Mouse (Mus musculus) heart, postnatal 4 days (tissue): ENCODE measurements around the gene Tmem135. TPM values are rescaled to one million over a fixed set of nuclear protein-coding genes. Genes with fewer than 3 reads are reported as not detected.

Experiments used
- DNase-seq: peaks from one replicate; pipeline ENCODE4 v3.0.0; 2021
- total RNA-seq, 2 experiments: library from RNA; stranded (reverse); gene quantifications; 2 replicates each; pipeline ENCODE4 v1.2.3; 2021

Tmem135 gene
- total RNA-seq = 10 to 100 TPM; 35.9 to 43.6 TPM

DNA sequence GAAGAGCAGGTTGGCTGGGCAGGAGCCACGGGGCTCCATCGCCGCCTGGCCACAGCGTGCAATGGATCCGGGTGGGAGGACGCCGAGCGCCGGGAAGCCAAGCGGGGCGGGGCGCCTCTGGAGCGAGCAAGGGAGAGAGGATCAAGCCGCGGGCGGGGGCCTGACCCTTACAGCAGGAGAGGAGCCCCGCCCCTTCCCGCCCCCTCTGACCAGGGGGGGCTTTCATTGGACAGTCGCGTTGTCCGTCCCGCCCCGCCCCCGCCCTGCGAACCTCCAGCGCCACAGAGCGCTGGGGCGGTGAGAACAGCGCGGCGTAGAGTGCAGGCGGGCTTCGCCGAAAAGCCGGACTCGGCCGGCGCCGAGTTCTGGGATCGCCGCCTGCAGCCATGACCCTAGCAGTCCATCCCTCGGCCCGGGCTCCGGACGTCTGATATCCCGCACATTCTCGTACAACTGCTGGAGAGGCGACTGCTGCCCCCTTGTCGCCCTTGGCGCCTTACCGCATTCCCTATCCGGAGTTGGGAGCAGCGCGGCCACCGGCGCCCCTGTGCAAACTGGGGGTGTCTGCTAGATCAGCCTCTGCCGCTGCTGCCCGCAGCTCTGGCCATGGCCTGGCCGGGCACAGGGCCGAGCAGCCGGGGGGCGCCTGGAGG is at the start of gene Tmem135, which contains the start of gene Fzd4:
Gene Tmem135, minus strand, starts transcription at position 142 of the 653 bp plus-strand sequence.
Gene Fzd4, plus strand, starts transcription at position 275 of the 653 bp plus-strand sequence.
- DNase-seq = peak; percentile 97

DNA sequence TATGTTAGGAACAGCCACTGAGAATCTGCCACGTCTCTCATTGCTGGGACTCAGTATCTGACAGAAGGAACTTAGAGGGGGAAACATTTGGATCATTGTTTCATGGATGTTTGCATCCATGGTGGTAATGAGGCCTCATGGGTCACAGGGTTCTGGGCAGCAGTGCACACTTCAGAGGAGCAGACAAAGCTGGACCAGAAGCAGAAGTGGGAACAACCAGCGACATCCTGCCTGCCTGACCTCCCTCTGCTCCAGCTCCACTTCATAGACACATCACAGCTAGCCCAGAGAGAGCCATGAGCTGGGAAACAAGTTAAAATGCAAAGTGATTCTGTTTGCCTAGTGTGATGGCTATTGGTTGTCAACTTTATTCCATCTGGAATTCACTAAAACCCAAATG is 46.3 kb upstream of the Tmem135 start:
- no peak for DNase-seq

DNA sequence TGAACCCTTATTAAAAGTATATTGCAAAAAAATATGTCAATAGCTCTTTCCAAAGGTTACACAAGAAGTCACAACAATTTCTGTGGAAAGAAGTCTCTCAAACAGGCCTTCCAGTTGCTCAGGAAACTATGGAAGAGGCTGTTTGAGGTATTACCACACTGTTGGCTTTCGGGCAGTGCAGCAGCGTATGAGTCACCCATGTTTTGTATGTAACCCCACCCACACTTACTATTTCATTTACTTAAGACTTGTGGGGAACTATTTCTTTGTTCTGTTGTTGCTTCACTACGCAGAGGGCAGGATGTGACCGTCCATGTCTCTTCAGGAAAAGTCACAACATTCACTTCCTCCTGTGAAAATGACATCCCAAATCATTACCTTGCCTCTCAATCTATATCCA is 41.1 kb upstream of the Tmem135 start:
- DNase-seq = no peak

DNA sequence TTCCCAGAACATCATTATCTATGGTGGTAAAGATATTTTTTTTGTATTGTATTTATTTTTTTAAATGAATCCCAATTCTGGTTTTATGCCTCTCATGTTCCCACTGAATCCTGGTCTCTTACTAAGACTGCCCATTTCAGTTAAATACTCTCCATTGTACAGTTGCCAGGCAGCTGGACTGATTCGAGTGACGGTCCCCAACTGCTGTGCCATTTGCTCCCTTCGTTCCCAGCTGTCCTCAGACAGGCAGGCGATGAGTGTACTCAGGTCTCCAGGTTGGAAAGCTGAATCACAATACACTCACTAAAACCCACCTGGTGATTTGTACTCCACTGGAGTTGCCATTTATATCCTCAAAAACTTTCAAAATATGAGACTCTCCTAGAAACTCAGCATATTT is 38.2 kb upstream of the Tmem135 start:
- peak; percentile 24 for DNase-seq

DNA sequence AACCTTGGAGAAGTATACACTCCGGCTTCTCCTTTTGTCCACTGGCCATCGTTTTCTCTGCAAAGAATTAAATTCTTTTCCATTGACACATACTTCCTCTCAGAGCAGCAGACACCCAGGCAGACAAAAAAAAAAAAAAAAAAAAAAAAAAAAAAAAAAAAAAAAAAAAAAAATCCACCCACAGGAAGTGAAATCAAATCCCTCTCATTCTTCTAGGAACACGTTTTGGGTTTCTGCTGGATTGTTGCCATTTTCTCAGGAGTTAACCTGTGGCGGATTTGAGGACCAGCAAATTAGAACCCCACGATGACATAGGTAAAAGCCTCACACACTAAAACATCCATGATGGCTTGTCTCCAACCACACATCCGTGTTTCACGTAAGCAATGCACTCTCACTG is 37.3 kb upstream of the Tmem135 start:
- DNase-seq = no peak

DNA sequence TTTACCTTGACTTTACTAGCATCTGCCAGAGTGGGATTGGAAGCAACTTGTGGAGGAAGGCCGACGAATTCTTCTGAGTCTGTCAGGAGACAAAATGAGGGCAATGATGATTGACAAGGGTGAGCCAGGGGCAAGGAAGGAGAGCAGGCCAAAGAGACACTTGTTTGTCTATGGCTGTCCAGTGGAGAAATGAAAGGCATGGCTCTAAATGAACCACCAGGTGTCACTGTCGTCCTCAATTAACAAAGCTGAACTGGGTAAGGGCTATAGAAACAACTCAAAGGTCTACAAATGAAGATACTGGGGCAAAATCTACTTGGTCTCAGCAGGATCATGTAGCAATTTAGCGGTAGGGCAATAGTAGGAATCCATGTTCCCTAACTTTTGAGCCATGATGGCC is 33.6 kb upstream of the Tmem135 start:
- peak; percentile 74 for DNase-seq

DNA sequence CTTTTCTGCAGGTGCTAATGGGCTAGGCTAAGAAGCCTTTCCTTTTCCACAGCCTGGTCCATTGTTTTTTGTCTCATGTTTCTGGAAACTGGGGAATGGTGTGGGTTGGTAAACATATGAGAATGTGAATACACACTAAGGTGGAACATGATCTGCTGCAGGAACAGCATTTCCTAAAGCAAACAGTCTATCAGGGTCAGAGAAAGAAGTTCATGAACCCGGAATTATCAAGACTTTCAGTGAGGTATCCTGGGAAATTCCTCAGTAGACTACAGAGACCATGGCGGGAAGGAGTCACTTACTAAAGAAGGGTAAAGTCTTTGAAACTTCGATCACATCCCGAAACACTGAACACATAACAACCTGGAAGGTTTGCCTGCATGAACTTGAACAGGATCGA is 32.4 kb upstream of the Tmem135 start:
- DNase-seq = no peak

DNA sequence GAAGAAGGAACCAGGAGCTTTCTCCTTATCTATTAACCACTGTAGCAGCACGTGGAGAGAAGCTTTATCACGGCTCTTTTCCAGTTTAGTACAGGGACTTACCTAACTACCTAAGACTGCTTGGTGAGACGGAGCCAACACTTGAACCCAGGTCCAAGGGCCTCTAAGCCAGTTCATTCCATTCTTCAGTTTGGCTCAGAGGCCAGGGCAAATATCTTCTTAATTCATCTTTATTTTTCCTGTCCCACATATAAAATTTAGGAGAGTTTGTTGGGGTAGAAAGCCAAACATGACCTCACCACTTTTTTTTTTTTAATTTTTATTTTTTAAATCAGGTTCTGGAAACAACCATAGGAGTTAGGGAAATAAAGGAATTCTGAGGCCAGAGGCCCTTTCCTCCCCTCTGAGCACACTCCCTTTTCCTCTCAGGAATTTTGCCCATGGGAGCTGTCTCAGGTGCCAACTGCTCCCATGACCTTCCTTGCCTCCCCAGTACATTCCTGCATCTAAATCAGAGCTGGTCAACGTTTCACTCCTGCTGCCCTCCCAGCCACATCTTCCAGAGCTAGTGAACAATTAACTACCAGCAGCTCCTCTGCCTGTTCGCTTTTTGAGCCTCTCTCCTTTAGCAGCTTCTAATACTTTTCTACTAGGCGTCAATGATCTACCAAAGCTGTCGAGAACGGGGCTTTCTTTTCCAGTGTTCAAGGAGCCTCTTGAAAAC is 30.0 kb upstream of the Tmem135 start:
- DNase-seq = peak; percentile 29

DNA sequence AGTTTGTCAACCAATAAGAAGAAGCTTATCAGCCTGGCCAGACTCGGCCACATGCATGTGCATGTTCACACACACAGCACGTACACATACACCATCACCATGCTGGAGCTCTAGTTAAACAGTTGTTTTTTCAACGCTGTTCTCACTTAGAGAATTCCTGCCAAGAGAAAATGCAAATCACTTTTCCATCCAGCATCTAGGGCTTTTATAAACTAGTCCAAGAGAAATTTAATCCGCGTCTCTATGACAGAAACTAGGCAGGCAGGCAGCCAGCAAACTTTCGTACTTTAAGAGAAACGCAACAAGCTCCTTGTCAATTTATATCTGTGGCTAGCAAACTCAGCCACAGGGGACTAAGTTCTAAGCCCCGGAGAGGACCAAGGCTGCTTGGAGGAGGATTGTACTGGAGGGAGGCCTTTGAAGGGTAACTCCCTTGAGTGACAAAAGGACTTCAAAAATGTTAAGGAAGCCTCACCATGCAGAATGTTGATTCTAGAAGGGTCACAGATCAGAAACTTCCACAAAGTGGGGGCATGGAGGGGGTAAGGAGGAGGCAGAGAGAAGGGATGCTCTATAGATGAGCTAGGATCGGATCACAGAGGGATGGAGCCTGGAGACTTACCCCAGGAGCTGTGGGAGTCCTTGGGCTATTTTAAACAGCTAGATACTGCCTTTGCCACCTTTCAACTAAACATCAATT is 29.3 kb upstream of the Tmem135 start:
- peak; percentile 61 for DNase-seq

DNA sequence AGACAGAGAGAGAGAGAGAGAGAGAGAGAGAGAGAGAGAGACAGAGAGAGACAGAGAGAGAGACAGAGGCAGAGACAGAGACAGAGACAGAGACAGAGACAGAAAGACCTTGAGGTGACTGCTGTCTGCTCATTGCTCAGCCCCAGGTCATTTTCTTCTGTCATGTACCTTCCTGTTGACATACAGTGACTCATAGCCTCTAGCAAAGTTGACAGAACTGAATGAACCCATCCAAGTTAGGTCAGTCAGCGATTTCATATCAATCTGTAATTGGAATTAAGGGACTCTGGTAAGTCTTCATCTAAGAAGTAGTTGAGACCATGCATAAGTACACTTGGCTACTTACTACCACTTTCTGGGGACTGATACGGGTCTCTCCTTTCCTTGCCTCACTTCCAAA is 27.2 kb upstream of the Tmem135 start:
- no peak for DNase-seq

DNA sequence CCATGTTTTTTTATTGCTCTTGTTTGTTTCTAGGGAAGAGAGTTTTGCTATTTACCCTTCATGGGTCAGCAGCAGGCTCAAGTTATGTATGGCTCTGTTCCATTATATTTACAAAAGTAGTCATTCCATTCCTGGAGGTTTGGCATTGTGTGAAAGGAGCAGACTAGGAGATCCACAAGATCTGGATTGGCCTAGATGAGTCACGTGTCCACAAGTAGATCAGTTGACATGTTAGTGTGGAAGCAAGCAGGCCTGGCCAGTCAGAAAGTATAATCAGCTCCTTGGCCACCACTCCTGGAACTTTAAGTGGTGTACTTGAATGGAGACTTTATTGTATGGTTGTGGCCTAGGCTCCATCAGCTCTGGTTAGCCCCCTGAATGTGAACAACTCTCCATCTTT is 25.3 kb upstream of the Tmem135 start:
- DNase-seq = no peak

DNA sequence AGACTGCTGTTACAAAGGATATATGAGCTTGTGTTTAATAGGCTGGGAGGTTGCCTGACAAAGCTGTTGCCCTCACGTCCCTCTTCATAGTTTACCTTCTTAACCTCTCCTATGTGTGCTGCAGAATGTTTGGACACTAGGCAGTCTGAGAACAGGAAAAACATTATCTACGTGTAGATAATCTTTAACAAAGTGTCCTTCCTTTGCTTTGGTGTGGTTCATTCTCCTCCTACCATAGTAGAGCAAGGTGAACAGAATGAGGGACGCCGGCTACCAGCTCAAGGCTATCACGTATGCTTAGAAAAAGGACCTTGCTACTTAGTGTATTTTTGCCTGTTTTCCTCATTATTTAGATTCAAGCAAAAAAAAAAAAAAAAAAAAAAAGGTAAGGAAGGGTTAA is 24.8 kb upstream of the Tmem135 start:
- no peak for DNase-seq

DNA sequence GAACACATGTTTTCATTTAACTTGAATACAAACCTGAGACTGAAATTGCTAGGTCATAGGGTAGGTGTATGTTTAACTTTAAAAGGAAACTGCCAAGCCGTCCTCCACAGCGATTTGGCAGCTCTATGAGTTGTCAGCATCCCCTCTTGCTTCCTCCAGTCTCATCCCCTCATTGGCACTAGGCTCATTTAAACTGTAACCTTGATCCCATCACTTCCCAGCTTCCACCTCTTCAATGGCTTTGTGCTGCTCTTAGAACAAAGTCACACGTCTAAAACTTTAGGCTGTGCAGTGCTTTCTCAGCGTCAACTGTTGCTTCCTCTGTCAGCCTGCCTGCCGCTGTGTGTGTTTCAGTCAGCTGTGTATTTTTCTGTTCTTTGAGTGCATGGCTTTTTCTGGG is 23.1 kb upstream of the Tmem135 start:
- DNase-seq = no peak

DNA sequence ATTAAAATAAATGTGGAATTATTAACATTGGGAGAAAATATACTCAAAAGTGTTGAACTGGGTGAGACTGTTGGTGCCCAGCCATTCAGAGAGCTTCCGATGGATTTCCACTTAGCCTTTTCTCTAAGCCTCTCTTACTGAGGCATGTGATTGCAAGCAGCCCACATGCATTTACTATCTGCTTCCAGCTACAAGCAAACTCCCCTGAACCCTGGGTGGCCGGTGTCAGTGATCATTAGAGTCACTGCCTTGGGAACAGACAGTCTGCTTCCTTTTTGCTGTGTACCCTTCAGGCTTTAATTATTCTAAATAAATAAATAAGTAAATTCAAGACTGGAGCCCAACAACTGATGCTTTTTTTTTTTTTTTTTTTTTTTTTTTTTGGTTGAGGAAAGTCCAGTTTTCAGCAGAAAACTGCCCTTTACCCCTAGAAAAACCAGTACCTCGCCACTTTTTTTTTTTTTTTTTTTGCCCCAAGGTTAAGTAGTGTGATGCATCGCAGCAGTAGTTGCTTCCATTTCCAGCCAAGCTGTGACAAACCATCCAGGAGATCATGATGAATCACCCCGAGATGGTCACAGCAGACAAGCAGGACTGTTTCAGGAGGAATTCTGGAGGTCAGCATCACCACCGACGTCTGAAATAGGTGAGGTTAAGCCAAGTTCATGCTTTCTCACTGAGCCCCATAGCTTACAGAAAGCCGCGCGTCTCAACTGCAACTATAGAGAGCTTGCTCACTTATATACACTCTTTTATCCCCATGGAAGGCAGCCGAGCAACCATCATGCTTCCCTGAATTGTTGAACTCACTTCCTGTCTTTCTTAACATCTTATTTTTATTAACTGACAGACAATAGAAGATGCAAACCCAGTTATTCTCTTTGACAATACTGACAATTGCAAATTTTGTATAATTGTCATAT is 22.0 kb upstream of the Tmem135 start:
- DNase-seq = no peak

DNA sequence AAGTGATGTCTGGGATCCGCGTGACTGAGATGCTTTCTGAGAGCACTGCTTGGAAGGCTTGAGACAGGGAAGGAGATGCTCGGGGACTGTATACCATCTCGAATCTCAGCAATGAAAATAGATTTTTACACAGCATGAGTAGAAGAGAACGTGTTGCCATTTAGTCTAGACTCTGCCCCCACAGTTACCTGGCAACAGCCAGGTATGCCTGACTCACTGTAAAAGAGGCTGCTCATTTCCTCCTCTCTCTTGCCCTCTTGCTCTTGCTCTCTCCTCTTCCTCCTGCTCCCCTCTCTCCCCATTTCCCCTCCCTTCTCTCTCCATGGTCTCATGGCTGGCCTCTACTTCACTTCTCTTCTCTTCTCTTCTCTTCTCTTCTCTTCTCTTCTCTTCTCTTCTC is 20.6 kb upstream of the Tmem135 start:
- DNase-seq = no peak

DNA sequence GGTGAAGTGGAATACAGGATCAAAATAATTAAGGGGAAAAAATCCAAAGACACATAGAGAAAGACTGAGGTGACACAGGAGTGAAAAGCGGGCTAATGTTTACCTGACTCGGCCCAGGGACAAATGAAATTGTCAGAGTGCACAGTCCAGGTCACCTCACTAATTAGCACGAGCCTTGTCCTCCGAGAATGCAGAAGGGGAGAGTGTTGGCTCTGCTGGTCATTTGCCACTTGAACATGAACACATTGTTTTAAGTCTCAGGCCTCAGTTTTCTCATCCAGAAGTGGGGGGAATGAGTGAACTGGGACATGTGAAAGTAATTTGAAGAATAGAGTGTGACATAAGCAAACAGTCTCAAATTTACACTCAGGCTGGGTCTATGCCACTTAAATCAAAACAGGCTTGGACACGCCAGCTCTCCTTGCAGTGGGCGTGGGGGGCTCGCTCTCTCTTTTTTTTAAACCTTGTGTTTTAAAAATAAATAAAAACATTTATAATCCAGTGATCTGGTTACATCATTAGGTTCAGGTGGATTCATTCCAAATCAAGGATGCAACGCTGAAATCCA is 19.8 kb upstream of the Tmem135 start:
- DNase-seq = no peak

DNA sequence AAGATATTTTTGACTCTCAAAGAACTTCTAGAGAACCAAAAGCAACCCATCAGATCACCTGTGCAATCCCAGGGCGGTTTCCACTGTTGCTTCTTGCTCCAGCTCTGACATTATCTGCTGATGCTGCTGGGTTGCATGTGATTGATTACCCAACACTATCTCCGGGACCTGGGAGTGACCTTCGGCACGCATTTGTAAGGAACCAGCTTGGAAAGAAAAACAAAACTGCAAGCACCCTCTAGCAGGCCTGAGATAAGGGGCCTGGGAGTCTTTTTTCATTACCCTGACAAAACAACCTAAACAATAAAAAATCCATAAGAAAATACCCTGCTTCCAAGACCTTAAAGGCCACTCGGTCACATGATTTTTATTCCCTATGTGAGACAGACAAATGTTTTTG is 19.2 kb upstream of the Tmem135 start:
- no peak for DNase-seq

DNA sequence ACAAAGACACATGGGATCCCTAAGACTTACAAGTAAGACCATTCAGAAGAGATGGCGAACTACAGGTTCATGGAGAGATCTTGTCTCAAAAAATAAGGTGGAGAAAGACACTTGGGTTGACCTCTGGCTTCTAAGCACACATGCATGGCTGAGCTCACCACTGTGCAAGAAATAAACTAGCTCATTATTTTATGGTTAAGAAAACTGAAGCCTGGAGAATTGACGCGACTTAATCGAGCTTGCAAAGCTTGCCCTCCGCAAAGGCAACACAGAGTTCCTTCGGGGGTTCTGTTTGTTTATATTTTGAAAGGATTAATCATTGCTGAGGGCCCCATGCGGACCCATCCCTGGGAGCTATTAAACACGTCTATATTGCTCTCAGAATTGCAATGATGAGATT is 18.6 kb upstream of the Tmem135 start:
- no peak for DNase-seq

DNA sequence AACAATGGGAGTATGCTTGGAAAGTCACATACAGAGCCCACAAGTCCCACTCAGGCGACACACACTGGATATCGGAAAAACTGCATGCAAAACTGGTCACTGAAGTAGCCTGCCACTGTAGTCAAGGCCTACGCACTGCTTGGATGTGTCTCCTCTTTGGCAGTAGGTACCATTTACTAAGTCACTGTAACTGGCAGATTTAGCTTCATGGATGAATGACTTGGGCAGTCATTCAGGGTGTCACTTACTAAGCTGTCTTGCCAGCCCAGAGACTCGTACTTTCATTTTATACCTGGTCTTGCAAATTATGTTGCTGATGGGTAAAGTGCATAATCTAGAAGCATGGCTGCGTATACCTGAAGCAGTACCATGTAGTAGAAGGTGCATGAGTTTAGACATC is 17.3 kb upstream of the Tmem135 start:
- DNase-seq = no peak

DNA sequence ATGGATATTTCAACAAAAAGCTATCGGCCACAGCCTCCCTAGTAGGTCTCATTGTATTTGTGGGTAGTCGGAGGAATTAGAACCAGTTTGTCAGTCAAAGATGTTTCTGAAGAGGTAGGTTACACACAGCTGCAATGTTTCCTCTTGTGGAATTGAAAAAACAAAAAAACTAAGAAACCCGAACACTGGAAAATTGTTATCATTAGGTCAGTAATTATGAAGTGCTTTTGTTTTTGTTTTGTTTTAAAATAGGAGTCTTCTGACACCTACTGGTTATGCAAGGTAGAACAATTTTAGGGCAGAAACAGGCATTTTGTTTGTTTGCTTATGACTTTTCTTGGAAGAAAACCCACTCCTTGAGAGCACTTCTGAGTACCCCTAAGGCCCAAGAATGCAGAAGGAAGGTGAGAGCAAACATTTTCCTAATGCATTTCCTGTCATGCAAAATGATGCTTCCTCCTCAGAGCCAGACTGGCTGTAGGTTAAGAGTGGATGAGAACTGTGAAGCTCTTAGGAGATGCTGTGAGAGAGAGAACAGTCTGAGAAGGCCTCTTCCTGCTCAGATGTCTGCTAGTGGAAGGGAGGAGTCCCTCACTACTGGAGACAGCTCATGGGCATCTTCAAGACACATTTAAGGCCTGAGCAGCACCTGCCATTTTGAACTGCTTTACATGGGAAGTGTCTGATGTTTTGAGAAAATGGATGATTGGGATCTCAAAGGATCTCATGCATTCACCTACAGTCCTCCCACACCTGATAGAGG is 15.1 kb upstream of the Tmem135 start:
- DNase-seq = no peak

DNA sequence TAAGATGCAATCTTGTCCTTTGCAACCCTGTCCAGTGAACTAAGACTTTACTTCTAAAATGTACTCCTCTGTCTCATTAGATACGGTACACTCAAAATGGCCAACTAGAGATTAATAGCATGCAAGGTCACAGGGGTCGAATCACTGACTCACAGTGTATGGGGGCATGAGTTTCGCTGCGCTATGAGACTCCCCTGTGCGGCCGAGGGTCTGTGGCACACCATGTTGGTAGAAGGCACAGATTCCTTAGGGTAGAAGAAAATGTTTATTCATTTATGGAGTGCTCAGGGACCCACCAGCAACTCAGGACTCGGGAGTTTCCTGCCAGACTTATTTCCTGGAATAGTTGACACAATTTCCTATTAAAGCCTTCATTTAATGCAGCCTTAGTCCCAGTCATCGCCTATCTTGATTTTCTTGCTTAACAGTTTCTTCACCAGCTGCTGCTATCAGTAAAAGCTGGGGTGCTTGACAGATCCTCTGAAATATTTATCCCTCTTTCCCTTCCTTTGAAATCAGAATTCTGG is 14.2 kb upstream of the Tmem135 start:
- no peak for DNase-seq
